Mouse (Mus musculus) 3T3-L1 (cell line): Measurements from ENCODE around the gene Ccdc8.
A peak's percentile ranks its signal among the peaks of the same experiment; 100 is the strongest.

Source experiments
- DNase-seq: peaks from one replicate; pipeline ENCODE4 v3.0.0-alpha.2; 2015; ENCODE audit warnings: low read depth, low spot score

Ccdc8 gene

GRCm38 (mm10) chr7:17010010-17010347 lies 17.5 kb downstream of the Ccdc8 start:
- no peak for DNase-seq

GRCm38 (mm10) chr7:17011909-17012590 lies 19.5 kb downstream of the Ccdc8 start:
- DNase-seq, result no peak

DNA sequence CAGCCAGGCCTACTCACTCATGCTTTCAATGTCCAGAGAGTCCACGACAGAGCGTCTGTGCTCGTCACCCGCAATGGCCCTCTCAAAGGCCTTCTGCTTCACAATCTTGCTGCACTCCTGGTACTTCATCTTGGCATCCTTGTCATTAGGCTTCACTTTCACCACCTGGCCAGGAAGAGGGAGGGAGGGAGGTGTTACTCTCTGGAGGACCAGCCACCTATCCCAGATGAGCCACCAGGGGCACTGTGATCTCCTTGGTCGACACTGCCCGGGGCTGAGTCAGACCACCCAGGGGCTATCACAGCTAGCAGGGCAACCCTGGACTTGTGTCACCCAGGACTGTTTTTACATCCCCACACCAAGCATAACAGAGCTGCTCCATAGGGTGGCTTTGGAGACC lies 22.9 kb downstream of the Ccdc8 start:
- DNase-seq, result no peak

DNA sequence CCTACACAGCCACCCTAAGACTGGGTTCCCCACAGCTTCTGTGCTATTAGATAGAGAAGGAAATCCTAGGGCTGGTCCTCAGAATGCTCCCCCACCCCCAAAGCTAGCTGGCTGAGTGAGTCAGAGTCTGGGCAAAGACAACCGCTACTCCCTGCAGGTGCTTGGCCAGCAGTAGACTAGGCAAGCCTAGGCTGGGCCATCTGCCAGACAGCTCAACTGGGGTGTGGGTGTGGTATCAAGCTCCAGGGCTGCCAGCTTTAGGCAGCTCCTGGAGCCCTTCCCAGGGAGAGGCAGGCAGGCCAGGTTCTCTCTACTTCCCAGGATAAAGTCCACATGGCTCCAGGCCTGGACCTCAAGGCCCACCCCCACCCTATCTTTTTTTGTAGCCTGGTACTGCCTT lies 24.5 kb downstream of the Ccdc8 start:
- peak; percentile 97 for DNase-seq

DNA sequence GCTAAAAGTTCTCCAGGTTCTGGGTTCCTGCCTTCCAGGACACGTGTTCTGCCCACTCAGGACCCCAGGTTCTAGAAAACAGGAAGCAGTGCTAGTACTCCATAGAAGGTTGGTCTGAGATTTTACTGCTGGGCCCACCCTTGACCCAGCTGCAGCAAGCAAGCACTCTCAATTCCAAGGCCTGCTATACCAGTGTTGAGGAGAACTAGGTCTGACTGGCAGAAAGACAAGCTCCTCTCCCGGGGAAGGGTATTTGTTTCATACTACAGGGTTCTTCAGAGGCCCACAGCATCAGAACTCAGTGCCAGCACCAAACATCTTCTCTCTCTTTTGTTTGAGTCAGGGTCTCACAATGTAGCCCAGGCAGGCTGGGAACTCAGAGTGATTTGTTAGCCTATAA lies 25.4 kb downstream of the Ccdc8 start:
- DNase-seq, result no peak

- no peak for DNase-seq
Measured at GRCm38 (mm10) chr7:17019426-17020166, 27.1 kb downstream of the Ccdc8 start.

GRCm38 (mm10) chr7:17022176-17022575 lies 29.7 kb downstream of the Ccdc8 start:
- no peak for DNase-seq

- no peak for DNase-seq
Measured at GRCm38 (mm10) chr7:17023701-17024100, 31.2 kb downstream of the Ccdc8 start.

GRCm38 (mm10) chr7:17024141-17024540 lies 31.6 kb downstream of the Ccdc8 start:
- DNase-seq, result no peak

GRCm38 (mm10) chr7:17024814-17025504 lies 32.5 kb downstream of the Ccdc8 start:
- DNase-seq, result no peak

- no peak for DNase-seq
Measured at GRCm38 (mm10) chr7:17025505-17025894, 33.0 kb downstream of the Ccdc8 start.

DNA sequence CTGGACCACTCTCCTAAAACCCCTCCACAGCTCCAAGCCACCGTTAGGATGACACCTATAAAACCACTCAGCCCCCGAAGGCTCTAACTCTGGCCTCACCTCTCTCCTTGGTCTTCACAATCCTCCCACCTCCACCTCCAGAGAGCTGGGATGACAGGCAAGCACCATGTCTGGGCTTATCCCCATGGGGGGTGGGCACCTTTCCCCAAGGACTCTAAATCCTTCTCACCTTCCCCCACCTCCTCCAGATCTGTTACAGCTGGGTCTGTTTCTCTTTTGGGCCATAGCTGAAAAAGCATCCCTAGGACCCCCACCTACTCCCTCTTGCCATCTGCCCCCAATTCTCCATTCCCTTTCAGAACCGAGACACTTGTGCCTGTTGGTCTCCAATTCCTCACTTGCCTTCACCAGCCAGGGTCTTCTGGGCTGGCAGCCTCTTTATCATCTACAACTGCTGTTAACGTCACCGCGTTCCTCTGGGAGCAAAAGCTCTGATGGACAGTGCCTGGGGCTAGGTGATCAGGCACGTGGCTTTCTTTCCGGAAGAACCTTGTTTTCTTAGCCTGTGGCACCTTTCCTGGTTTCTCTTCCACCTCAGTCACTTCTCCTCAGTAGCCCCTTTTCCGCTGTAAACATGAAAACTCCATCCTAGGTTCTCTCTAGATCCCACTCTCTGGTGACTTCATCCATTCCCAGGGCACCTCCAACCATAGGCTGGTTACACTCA lies 33.6 kb downstream of the Ccdc8 start:
- DNase-seq, result no peak

DNA sequence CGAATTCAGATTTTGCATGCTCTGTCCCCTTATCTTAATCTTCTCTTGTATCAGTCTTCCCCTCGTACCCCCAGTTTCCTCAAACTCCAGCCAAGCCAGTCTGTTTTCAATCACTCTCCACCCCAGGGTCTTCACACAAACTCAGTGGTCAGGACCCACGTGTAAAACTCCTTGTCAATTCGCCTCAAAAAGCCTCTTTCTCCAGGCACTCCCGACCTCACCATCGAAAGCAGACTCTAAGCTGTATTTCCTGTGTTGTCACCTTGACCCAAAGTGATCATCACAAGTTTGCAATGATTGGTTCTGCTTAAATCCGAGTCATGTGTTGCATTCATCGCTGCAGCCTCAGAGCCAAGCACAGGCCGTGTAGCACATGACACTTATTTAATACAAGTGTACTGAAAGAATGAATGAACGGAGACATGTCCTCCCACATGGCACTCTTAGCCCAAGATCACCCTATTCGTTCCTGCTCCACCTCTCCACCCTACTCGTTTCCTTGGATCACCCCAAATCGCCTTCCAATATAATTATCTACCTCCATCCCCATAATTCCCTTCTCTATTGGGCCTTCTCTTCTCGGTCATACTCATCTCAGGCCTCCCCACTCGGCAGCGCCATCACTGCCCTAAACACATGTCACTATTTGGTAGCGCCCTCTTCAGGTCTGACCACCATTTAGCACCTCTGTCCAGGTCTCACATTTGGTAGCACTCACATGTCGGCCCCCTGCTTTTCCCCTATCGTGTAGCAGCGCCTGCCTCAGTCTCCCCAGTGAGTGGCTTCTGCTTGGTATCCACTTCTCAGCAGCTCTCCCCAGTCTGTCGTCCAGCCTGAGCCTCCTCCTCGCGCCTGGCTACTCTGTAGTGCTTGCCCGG lies 34.4 kb downstream of the Ccdc8 start:
- DNase-seq, result peak; percentile 88

- peak; percentile 80 for DNase-seq
Measured at GRCm38 (mm10) chr7:17027588-17028343, 35.3 kb downstream of the Ccdc8 start, which contains the start of gene Ppp5c. Gene Ppp5c (minus strand): TSS chr7:17027924.

DNA sequence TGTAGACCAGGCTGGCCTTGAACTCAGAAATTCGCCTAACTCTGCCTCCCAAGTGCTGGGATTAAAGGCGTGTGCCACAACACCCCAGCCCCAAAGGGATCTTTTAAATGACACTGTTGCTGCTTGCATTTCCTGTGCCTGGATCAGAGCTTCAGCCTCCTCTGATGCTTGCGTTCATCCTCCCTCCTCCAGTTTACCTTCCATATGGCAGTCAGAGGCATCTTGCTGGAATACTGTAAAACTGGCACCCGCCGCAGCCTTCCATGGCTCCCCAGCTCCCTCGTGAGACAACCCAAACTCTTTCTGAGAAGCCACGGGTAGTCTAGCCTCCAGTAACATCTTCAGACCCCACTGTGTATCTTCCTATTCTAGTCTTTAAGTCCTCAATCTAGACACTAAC lies 36.4 kb downstream of the Ccdc8 start:
- no peak for DNase-seq

GRCm38 (mm10) chr7:17030239-17030638 lies 37.7 kb downstream of the Ccdc8 start:
- DNase-seq, result no peak

DNA sequence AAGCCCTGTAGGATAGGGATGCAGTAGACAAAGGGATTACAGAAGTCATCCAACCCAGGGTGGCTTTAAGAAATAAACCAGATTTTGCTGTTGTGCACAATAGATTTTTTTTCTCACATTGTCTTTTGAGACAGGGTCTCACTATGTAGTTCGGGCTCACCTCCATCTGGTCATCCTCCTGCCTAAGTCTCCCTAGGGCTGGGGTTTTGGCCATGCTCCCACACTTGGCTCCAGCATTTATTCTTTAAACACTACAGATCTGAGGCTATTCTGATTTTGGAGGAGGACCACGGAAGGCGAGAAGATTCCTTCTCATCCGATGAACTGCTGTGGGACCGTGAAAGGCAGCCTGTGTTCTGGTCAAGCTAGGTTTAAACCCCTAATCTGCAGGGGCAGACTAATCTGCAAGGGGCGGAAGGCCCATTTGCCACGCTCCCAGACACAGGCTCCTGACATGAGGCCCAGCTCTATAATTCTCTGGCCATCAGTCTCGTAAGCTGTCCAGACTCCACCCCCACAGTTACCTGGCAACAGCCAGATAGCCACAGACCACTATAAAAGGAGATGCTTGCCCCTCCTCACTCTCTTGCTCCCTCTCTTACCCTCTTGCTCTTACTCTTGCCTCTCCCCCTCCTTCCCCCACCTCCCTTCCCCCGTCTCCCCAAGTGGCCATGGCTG lies 45.6 kb downstream of the Ccdc8 start:
- DNase-seq, result no peak

- DNase-seq, result no peak
Measured at GRCm38 (mm10) chr7:17039373-17039772, 46.9 kb downstream of the Ccdc8 start.

DNA sequence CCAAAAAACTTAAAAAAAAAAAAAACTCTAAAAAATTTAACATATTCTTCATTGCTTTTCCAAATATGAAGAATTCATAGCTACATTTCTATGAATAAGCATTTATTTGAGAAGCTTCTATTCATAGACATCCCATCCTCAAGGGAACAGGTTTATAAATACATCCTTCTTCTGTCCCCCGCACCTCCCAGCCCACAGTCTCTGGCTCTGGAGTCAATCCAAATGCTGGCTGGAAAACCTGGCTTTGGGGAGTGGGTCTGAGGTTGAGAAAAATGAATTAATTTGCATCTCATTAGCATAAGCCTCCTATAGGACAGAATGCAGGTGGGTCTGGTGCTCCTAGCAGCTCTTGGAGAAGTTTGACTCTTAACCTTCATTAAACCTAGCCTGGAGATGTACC lies 53.2 kb downstream of the Ccdc8 start:
- no peak for DNase-seq
